Mouse (Mus musculus): ENCODE results near the gene Zan.

DNA sequence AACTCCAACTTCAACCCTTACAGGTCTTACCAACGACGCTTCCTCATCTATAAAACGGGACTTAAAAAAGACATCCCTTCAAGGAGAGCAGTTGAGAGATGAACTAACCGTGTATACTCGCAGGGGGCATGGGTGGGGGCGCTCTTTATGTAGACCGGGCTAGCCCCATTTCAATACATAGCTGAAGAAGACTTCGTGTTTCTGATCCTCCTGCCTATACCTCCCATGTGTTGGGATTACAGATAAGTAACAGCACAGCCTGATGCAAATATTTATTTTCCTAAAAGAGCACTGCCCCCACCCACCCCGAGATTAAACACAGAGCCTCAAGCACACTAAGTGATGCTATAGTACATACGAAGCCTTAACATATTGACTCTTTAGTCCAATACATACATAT, 142.5 kb downstream of the Zan start:
- TF ChIP-seq CTCF (IDR thresholded peaks at IDR 0.05; ENCODE audit: insufficient read depth, low read length), result no peak
- TF ChIP-seq POLR2A (IDR thresholded peaks at IDR 0.05; ENCODE audit: borderline replicate concordance, extremely low read depth, low read depth, low read length), result no peak

Measured in lung, adult 2 months (tissue).